Mouse (Mus musculus) kidney, embryonic 14.5 days (tissue): ENCODE measurements around the gene Nup214. TPM values are rescaled to one million over a fixed set of nuclear protein-coding genes. Genes with fewer than 3 reads are reported as not detected.

ENCODE experiments used
- ATAC-seq: fragments of 200-750 bp; cut with Nextera tagmentation; 2 replicates; pipeline ENCODE4 v1.8.0; 2017; ENCODE audit warnings: moderate number of reproducible peaks, mild to moderate bottlenecking, moderate TSS enrichment, moderate library complexity; ENCODE audit not compliant: low FRiP score, low TSS enrichment
- H3K27ac ChIP-seq: fragments of 300-500 bp; sonication (generic); 2 replicates; pipeline ENCODE4 v1.5.1; 2014; ENCODE audit warnings: low read depth, mild to moderate bottlenecking, low read length, moderate library complexity, mixed read lengths
- H3K27me3 ChIP-seq: fragments of 300-500 bp; sonication (generic); 2 replicates; pipeline ENCODE4 v1.6.1; 2014; ENCODE audit warnings: mild to moderate bottlenecking, low read length; ENCODE audit not compliant: control insufficient read depth, insufficient read depth
- H3K36me3 ChIP-seq: fragments of 300-500 bp; sonication (generic); 2 replicates; pipeline ENCODE4 v1.6.1; 2014; ENCODE audit warnings: low read length, mixed read lengths; ENCODE audit not compliant: control insufficient read depth, insufficient read depth
- H3K4me1 ChIP-seq: fragments of 300-500 bp; sonication (generic); 2 replicates; pipeline ENCODE4 v1.6.1; 2014; ENCODE audit warnings: low read length, mixed read lengths; ENCODE audit not compliant: control insufficient read depth, insufficient read depth
- H3K4me2 ChIP-seq: fragments of 300-500 bp; sonication (generic); replicated peaks from 2 replicates; pipeline ENCODE4 v1.6.1; 2014; ENCODE audit warnings: low read depth, mild to moderate bottlenecking, low read length
- H3K4me3 ChIP-seq: fragments of 300-500 bp; sonication (generic); 2 replicates; pipeline ENCODE4 v1.5.1; 2014; ENCODE audit warnings: mild to moderate bottlenecking, low read length
- H3K9ac ChIP-seq: fragments of 300-500 bp; sonication (generic); 2 replicates; pipeline ENCODE4 v1.6.1; 2014; ENCODE audit warnings: low read depth, mild to moderate bottlenecking, low read length, moderate library complexity
- H3K9me3 ChIP-seq: fragments of 300-500 bp; sonication (generic); 2 replicates; pipeline ENCODE4 v1.6.1; 2016; ENCODE audit warnings: low read length; ENCODE audit not compliant: control insufficient read depth
- WGBS: fragments of 180-500 bp; shearing (Covaris S2); extraction: QIAGEN DNeasy Blood & Tissue Kit; methylation state at CpG from one replicate; pipeline ENCODE4 v1.1.7; 2014; 5-methylcytosine and 5-hydroxymethylcytosine counted together
- polyA plus RNA-seq: library from polyadenylated mRNA; unstranded; fragments of >200 nt; fragmentation: Nextera tagmentation; extraction: Ambion mirVana; gene quantifications from 2 replicates; pipeline ENCODE4 v1.2.1, GENCODE M21; 2014

The Nup214 gene
- polyA plus RNA-seq, 1 experiment from 2014 or later: 97.4 TPM

DNA sequence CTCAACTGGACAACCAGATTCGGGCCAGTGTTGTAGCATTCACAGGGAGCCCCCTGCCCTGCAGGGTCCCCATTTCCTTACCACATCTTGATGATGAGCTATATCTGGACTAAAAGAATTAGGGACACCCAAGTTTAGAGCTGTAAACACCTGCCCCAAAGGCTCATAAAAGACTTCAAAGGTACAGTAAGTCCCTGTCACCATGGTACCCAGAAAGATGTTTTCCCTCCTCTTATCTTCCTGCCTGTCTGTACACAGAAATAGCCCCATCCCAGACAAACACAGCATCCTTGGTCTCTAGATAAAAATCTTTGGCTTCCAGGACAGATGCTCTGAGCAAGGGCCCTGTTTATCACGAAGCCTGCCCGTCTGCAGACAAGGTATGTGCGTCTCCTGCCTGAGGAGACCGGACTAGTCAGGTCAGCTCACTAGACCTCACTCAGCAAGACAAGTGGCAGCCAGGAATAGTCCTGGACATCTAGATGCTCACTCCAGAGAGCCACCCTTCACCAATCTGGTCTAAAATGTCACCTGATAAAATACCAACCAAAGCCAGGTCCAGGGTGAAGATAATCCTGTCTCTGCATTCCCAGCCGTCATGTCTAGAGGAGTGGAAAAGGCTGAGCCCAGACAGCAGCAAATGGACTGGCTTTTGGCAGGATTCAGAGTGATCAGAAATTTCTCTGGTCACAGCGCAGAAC is 89.4 kb downstream of the Nup214 start:
- Histone ChIP-seq H3K27me3 (0 out of 2 replicates have a peak, but pooled peaks cover 4% of the 10 kb centered on the region), H3K4me3 (no peak overlapping the region), H3K4me2 (no peak overlapping the region), H3K36me3 (no peaks in the 10 kb centered on the region), H3K4me1 (no peaks in the 10 kb centered on the region), H3K9me3 (no peaks in the 10 kb centered on the region), H3K27ac (no peak overlapping the region), H3K9ac (no peak overlapping the region)
- 81% methylated on average over 7 of the region's 7 CpGs for WGBS
- no peak for ATAC-seq

DNA sequence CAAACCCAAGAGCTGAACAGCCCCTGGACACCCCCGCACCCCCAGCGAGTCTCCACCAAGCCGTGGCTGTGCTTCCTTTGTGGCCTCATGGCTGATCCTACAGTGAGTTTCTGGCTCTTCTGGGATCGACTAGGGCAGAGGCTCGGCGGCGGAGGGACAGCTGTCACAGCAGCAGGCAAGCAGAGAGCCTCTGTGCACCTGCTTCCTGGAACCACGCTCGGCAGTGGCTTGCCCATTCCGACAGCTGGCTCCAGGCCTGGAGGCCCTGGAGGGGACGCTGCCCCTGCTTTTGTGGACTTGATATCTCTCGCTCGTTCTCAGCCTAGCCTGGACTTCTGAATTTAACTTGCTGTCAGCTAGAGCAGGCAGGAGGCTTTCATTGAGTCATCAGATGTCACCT is 90.7 kb downstream of the Nup214 start:
- Histone ChIP-seq H3K9ac (no peak overlapping the region), H3K27ac (no peak overlapping the region), H3K4me1 (no peaks in the 10 kb centered on the region), H3K4me3 (no peak overlapping the region), H3K9me3 (no peaks in the 10 kb centered on the region), H3K27me3 (0 out of 2 replicates have a peak, but pooled peaks cover 4% of the 10 kb centered on the region), H3K36me3 (no peaks in the 10 kb centered on the region), H3K4me2 (no peak overlapping the region)
- WGBS: 73% methylated on average over 13 of the region's 13 CpGs
- no peak for ATAC-seq

- ATAC-seq: no peak
- H3K4me3 ChIP-seq: no peak overlapping the region
- 72% methylated on average over 5 of the region's 5 CpGs for WGBS
Measured at GRCm38 (mm10) chr2:32065371-32065791, 91.1 kb downstream of the Nup214 start.

DNA sequence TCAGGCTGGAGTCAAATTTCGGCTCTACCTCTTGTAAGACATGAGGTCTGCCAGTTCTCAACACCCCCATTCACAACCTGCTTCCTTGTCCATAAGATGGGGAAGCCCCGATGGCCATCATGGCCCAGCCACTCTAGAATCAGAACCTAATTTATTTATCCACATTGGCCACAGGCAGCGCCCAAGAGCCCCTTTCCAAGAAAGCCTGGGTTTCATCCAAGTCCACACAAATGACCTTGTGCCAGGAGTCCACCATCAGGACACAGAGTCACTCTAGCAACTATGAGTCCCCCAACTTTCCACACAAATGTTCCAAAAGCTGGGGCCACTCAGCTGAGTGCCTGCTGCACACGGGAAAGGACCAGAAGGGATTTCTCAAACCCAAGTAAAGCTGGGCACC is 91.8 kb downstream of the Nup214 start:
- Histone ChIP-seq H3K27me3 (0 out of 2 replicates have a peak, but pooled peaks cover 4% of the 10 kb centered on the region), H3K4me3 (no peak overlapping the region), H3K9me3 (no peaks in the 10 kb centered on the region), H3K4me1 (no peaks in the 10 kb centered on the region), H3K27ac (no peak overlapping the region), H3K4me2 (no peak overlapping the region), H3K36me3 (no peaks in the 10 kb centered on the region), H3K9ac (no peak overlapping the region)
- no peak for ATAC-seq
- WGBS: 78% methylated on average over 4 of the region's 4 CpGs

More at GRCm38 (mm10) chr2:32065371-32065791, 91.1 kb downstream of the Nup214 start:
- Histone ChIP-seq H3K9ac (no peak overlapping the region), H3K36me3 (no peaks in the 10 kb centered on the region), H3K27me3 (0 out of 2 replicates have a peak, but pooled peaks cover 4% of the 10 kb centered on the region), H3K4me2 (no peak overlapping the region), H3K4me1 (no peaks in the 10 kb centered on the region), H3K9me3 (no peaks in the 10 kb centered on the region), H3K27ac (no peak overlapping the region)

DNA sequence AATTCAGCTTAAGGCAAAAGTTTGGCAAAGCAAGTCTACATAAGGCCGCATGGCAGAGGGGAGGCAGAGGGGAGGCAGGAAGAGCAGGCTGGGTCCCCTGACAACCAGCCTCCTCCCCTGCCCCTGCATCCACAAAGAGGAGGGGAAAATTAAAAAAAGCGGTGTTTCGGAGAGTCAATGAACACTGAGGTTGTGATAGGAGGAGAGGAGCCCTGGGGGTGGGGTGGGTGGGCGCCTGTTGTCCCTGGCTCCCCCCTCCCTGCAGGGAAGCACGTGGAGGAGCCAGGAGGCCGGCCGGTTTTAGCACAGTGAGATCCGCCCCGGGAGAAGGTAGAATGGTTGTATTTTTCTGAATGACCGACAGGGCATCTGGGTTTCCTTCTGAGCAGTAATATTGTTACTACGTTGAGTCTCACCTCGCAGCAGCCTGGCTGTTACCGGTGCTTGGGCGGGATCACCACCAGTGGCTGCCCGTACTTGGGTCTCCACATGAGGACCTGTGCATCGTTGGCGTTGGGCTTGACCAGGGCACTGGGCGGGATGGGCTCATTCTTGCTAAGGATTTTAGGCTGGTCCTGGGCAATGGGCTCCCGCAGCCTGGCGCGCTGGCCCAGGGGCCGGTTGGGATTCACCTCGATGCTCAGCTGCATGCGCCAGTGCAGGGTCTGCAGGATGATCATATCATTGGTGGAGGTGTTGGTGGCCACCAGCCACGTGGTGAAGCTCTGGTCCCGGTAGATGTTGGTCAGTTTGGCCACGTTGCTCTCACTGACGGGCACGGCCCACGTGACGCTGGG is 94.8 kb downstream of the Nup214 start:
- Histone ChIP-seq H3K9ac (no peak overlapping the region), H3K4me1 (no peaks in the 10 kb centered on the region), H3K27me3 (0 out of 2 replicates have a peak, but pooled peaks cover 4% of the 10 kb centered on the region), H3K9me3 (no peaks in the 10 kb centered on the region), H3K36me3 (no peaks in the 10 kb centered on the region), H3K4me2 (peak overlapping the region; percentile 24; the same call in 1 of the 2 replicates), H3K27ac (no peak overlapping the region), H3K4me3 (no peak overlapping the region)
- 55% methylated on average over 31 of the region's 31 CpGs for WGBS
- no peak; the same call in 1 of the 2 replicates for ATAC-seq

- H3K27me3 ChIP-seq: 0 out of 2 replicates have a peak, but pooled peaks cover 4% of the 10 kb centered on the region
- WGBS: 88% methylated on average over 10 of the region's 10 CpGs
- no peaks in the 10 kb centered on the region for H3K36me3 ChIP-seq
Measured at GRCm38 (mm10) chr2:32070747-32071146, 96.5 kb downstream of the Nup214 start.

GRCm38 (mm10) chr2:32074404-32074803 is 100.2 kb downstream of the Nup214 start:
- Histone ChIP-seq H3K27ac (no peak overlapping the region), H3K4me2 (no peak overlapping the region), H3K27me3 (no peaks in the 10 kb centered on the region), H3K9ac (no peak overlapping the region), H3K4me1 (no peaks in the 10 kb centered on the region), H3K4me3 (no peak overlapping the region), H3K9me3 (no peaks in the 10 kb centered on the region), H3K36me3 (no peaks in the 10 kb centered on the region)
- WGBS: 58% methylated on average over 8 of the region's 8 CpGs
- no peak for ATAC-seq

More at GRCm38 (mm10) chr2:32070747-32071146, 96.5 kb downstream of the Nup214 start:
- Histone ChIP-seq H3K27ac (no peak overlapping the region), H3K4me2 (no peak overlapping the region), H3K9me3 (no peaks in the 10 kb centered on the region), H3K4me1 (no peaks in the 10 kb centered on the region), H3K9ac (no peak overlapping the region), H3K4me3 (no peak overlapping the region)
- ATAC-seq: no peak

DNA sequence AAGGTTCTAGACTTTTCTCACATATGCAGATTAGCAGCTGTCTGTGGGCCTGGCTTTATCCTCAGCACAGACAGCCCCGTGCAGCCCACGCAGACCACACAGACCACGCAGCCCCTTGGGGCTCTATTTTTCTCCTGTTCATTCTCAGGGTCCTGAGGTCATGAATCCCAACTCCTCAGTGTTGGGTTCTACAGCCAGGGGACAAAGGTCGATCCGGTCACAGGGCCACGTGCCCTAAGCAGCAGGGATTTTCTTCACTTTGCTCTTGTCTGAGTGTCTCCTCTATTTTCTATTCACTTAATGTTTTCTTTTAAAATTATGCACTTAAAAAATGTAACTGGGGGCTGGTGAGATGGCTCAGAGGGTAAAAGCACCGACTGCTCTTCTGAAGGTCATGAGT is 101.1 kb downstream of the Nup214 start:
- ATAC-seq: no peak
- Histone ChIP-seq H3K27me3 (peaks cover 2% of the 10 kb centered on the region; the same call in 1 of the 2 replicates), H3K4me2 (no peak overlapping the region), H3K4me3 (no peak overlapping the region), H3K27ac (no peak overlapping the region), H3K4me1 (no peaks in the 10 kb centered on the region), H3K9me3 (no peaks in the 10 kb centered on the region), H3K9ac (no peak overlapping the region), H3K36me3 (no peaks in the 10 kb centered on the region)
- 69% methylated on average over 7 of the region's 7 CpGs for WGBS

- no peak for ATAC-seq
- WGBS: 74% methylated on average over 10 of the region's 10 CpGs
- H3K9ac ChIP-seq: no peak overlapping the region
- no peaks in the 10 kb centered on the region for H3K4me1 ChIP-seq
- no peaks in the 10 kb centered on the region for H3K36me3 ChIP-seq
- peaks cover 15% of the 10 kb centered on the region for H3K27me3 ChIP-seq
- H3K4me3 ChIP-seq: no peak overlapping the region
- no peak overlapping the region for H3K4me2 ChIP-seq
- no peaks in the 10 kb centered on the region for H3K9me3 ChIP-seq
- H3K27ac ChIP-seq: 0 out of 2 replicates have a peak overlapping the region, but pooled peaks have one; percentile 20
Measured at GRCm38 (mm10) chr2:32077744-32078143, 103.5 kb downstream of the Nup214 start.
